Mouse (Mus musculus) neural tube, embryonic 13.5 days (tissue): ENCODE measurements around the gene Gng3. TPM values are rescaled to one million over a fixed set of nuclear protein-coding genes. Genes with fewer than 3 reads are reported as not detected.
A peak's percentile ranks its signal among the peaks of the same experiment; 100 is the strongest.

Experiments used
- ATAC-seq: fragments of 200-750 bp; cut with Nextera tagmentation; 2 replicates; pipeline ENCODE4 v1.8.0; 2017; ENCODE audit warnings: low read depth, mild to moderate bottlenecking, moderate TSS enrichment, moderate library complexity
- H3K27ac ChIP-seq: fragments of 300-500 bp; sonication (generic); replicated peaks from 2 replicates; pipeline ENCODE4 v1.5.1; 2015; ENCODE audit warnings: moderate library complexity, mild to moderate bottlenecking, inconsistent platforms
- H3K27me3 ChIP-seq: fragments of 300-500 bp; sonication (generic); 2 replicates; pipeline ENCODE4 v1.6.1; 2015; ENCODE audit warnings: mild to moderate bottlenecking, inconsistent platforms
- H3K36me3 ChIP-seq: fragments of 300-500 bp; sonication (generic); 2 replicates; pipeline ENCODE4 v1.6.1; 2015; ENCODE audit warnings: mild to moderate bottlenecking, inconsistent platforms
- H3K4me1 ChIP-seq: fragments of 300-500 bp; sonication (generic); replicated peaks from 2 replicates; pipeline ENCODE4 v1.6.1; 2015; ENCODE audit warnings: inconsistent platforms
- H3K4me2 ChIP-seq: fragments of 300-500 bp; sonication (generic); 2 replicates; pipeline ENCODE4 v1.6.1; 2015; ENCODE audit warnings: inconsistent platforms, mild to moderate bottlenecking, moderate library complexity
- H3K4me3 ChIP-seq: fragments of 300-500 bp; sonication (generic); 2 replicates; pipeline ENCODE4 v1.5.1; 2015; ENCODE audit warnings: mild to moderate bottlenecking, inconsistent platforms
- H3K9ac ChIP-seq: fragments of 300-500 bp; sonication (generic); 2 replicates; pipeline ENCODE4 v1.6.1; 2015; ENCODE audit warnings: moderate library complexity, mild to moderate bottlenecking, inconsistent platforms
- H3K9me3 ChIP-seq: fragments of 300-500 bp; sonication (generic); 2 replicates; pipeline ENCODE4 v1.6.1; 2016; ENCODE audit warnings: inconsistent platforms
- WGBS: fragments of 180-500 bp; shearing (Covaris S2); methylation state at CpG from one replicate; pipeline ENCODE4 v1.1.7; 2015; 5-methylcytosine and 5-hydroxymethylcytosine counted together
- polyA plus RNA-seq: library from polyadenylated mRNA; unstranded; fragments of >200 nt; fragmentation: Nextera tagmentation; extraction: Ambion mirVana; gene quantifications from 2 replicates; pipeline ENCODE4 v1.2.1, GENCODE M21; 2015

Gng3 gene
- polyA plus RNA-seq: 335 and 393 TPM in 2 replicates

GRCm38 (mm10) chr19:8839103-8839907 lies at the start of gene Gng3:
Gene Gng3 (minus strand): TSS chr19:8839194.
- Histone ChIP-seq H3K4me2 (peak within 1 kb of the TSS; percentile 77), H3K9ac (peak within 1 kb of the TSS; percentile 93), H3K4me1 (peaks cover 51% of the 10 kb centered on the region), H3K36me3 (peaks cover 40% of the 10 kb centered on the region), H3K9me3 (no peaks in the 10 kb centered on the region), H3K4me3 (peak within 1 kb of the TSS; percentile 70), H3K27me3 (no peaks in the 10 kb centered on the region), H3K27ac (peak within 1 kb of the TSS; percentile 99)
- WGBS: 37% methylated on average over 11 of the region's 11 CpGs
- peak; percentile 90 for ATAC-seq

- 13% methylated on average over 19 of the region's 19 CpGs for WGBS
- Histone ChIP-seq H3K9me3 (no peaks in the 10 kb centered on the region), H3K27ac (peak overlapping the region; percentile 91), H3K4me3 (peak overlapping the region; percentile 60), H3K36me3 (peaks cover 14% of the 10 kb centered on the region), H3K4me1 (peaks cover 25% of the 10 kb centered on the region), H3K27me3 (no peaks in the 10 kb centered on the region), H3K9ac (peak overlapping the region; percentile 85), H3K4me2 (peak overlapping the region; percentile 80)
- no peak for ATAC-seq
Observed at GRCm38 (mm10) chr19:8887585-8888463, 48.8 kb upstream of the Gng3 start.

- Histone ChIP-seq H3K27ac (no peak overlapping the region), H3K9ac (no peak overlapping the region), H3K4me1 (peaks cover 19% of the 10 kb centered on the region), H3K9me3 (no peaks in the 10 kb centered on the region), H3K4me2 (peak overlapping the region; percentile 80), H3K4me3 (no peak overlapping the region), H3K27me3 (no peaks in the 10 kb centered on the region), H3K36me3 (peaks cover 14% of the 10 kb centered on the region)
- ATAC-seq: no peak
- 56% methylated on average over 1 of the region's 1 CpGs for WGBS
Observed at GRCm38 (mm10) chr19:8886916-8887584, 48.1 kb upstream of the Gng3 start.

- H3K27ac ChIP-seq: no peak within 1 kb of the TSS
Observed at GRCm38 (mm10) chr19:8883616-8884015, 44.6 kb upstream of the Gng3 start, which contains the start of the genes Lbhd1 and Gm49403. Gene Lbhd1 (plus strand): TSS chr19:8883732. Gene Gm49403 (plus strand): TSS chr19:8883930.

GRCm38 (mm10) chr19:8881034-8881392 lies 42.0 kb upstream of the Gng3 start:
- Histone ChIP-seq H3K4me2 (peak overlapping the region; percentile 70), H3K27me3 (no peaks in the 10 kb centered on the region), H3K9ac (peak overlapping the region; percentile 82), H3K9me3 (no peaks in the 10 kb centered on the region), H3K36me3 (peaks cover 22% of the 10 kb centered on the region), H3K4me3 (peak overlapping the region; percentile 83), H3K4me1 (peaks cover 15% of the 10 kb centered on the region), H3K27ac (no peak overlapping the region)
- 12% methylated on average over 3 of the region's 3 CpGs for WGBS
- ATAC-seq: 0 out of 2 replicates have a peak, but pooled peaks have one; percentile 4

More at GRCm38 (mm10) chr19:8883616-8884015, 44.6 kb upstream of the Gng3 start, which contains the start of the genes Lbhd1 and Gm49403:
- Histone ChIP-seq H3K4me2 (no peak within 1 kb of the TSS), H3K9me3 (no peaks in the 10 kb centered on the region), H3K9ac (no peak within 1 kb of the TSS), H3K36me3 (peaks cover 4% of the 10 kb centered on the region), H3K4me3 (no peak within 1 kb of the TSS), H3K27me3 (no peaks in the 10 kb centered on the region), H3K4me1 (peaks cover 25% of the 10 kb centered on the region)
- WGBS: 83% methylated on average over 3 of the region's 3 CpGs
- ATAC-seq: no peak

GRCm38 (mm10) chr19:8880311-8881033 lies 41.5 kb upstream of the Gng3 start, which contains the start of gene Uqcc3:
Gene Uqcc3 (minus strand): TSS chr19:8880923.
- Histone ChIP-seq H3K36me3 (peaks cover 28% of the 10 kb centered on the region), H3K4me2 (peak within 1 kb of the TSS; percentile 70), H3K9ac (peak within 1 kb of the TSS; percentile 82), H3K27me3 (no peaks in the 10 kb centered on the region), H3K4me3 (peak within 1 kb of the TSS; percentile 83), H3K27ac (peak within 1 kb of the TSS; percentile 88), H3K9me3 (no peaks in the 10 kb centered on the region), H3K4me1 (peaks cover 15% of the 10 kb centered on the region)
- WGBS: under 1% methylated on average over 42 of the region's 42 CpGs
- peak; percentile 98 for ATAC-seq

- no peaks in the 10 kb centered on the region for H3K9me3 ChIP-seq
- no peak overlapping the region for H3K4me2 ChIP-seq
- H3K4me1 ChIP-seq: peaks cover 30% of the 10 kb centered on the region
- H3K27me3 ChIP-seq: no peaks in the 10 kb centered on the region
- no peak overlapping the region for H3K27ac ChIP-seq
- no peak overlapping the region for H3K4me3 ChIP-seq
- WGBS: 96% methylated on average over 7 of the region's 7 CpGs
- no peak overlapping the region for H3K9ac ChIP-seq
- no peak for ATAC-seq
- H3K36me3 ChIP-seq: peaks cover 53% of the 10 kb centered on the region
Observed at GRCm38 (mm10) chr19:8875031-8875430, 36.0 kb upstream of the Gng3 start.

GRCm38 (mm10) chr19:8872266-8872840 lies 33.4 kb upstream of the Gng3 start:
- Histone ChIP-seq H3K4me2 (peak overlapping the region; percentile 91), H3K27me3 (no peaks in the 10 kb centered on the region), H3K4me3 (peak overlapping the region; percentile 97), H3K27ac (peak overlapping the region; percentile 84; the same call in 1 of the 2 replicates), H3K9ac (peak overlapping the region; percentile 97), H3K36me3 (peaks cover 42% of the 10 kb centered on the region), H3K9me3 (no peaks in the 10 kb centered on the region), H3K4me1 (peaks cover 16% of the 10 kb centered on the region)
- ATAC-seq: no peak
- 76% methylated on average over 10 of the region's 10 CpGs for WGBS

- Histone ChIP-seq H3K36me3 (peaks cover 36% of the 10 kb centered on the region), H3K9me3 (no peaks in the 10 kb centered on the region), H3K27me3 (no peaks in the 10 kb centered on the region), H3K4me1 (peaks cover 16% of the 10 kb centered on the region), H3K4me2 (peak within 1 kb of the TSS; percentile 91), H3K27ac (peak within 1 kb of the TSS; percentile 84), H3K9ac (peak within 1 kb of the TSS; percentile 97), H3K4me3 (peak within 1 kb of the TSS; percentile 97)
- peak; percentile 97 for ATAC-seq
- WGBS: 1% methylated on average over 59 of the region's 59 CpGs
Observed at GRCm38 (mm10) chr19:8871267-8872186, 32.5 kb upstream of the Gng3 start, which contains the start of gene Ubxn1. Gene Ubxn1 (plus strand): TSS chr19:8871496.

GRCm38 (mm10) chr19:8870838-8871237 lies 31.8 kb upstream of the Gng3 start:
- peaks cover 29% of the 10 kb centered on the region for H3K36me3 ChIP-seq
- H3K4me1 ChIP-seq: peaks cover 16% of the 10 kb centered on the region
- peak; percentile 51 for ATAC-seq
- peak overlapping the region; percentile 97 for H3K4me3 ChIP-seq
- H3K9me3 ChIP-seq: no peaks in the 10 kb centered on the region
- H3K9ac ChIP-seq: peak overlapping the region; percentile 97
- H3K27ac ChIP-seq: peak overlapping the region; percentile 84
- peak overlapping the region; percentile 91 for H3K4me2 ChIP-seq
- H3K27me3 ChIP-seq: no peaks in the 10 kb centered on the region
- WGBS: 65% methylated on average over 9 of the region's 9 CpGs
